Comparison of ENCODE assay signal across 8 mouse cellular contexts in genomic region chr6:29388606-29389080, GRCm38 (mm10). TPM values are rescaled to one million over a fixed set of nuclear protein-coding genes. Genes with fewer than 3 reads are reported as not detected.
DNase-seq lines count a peak whose midpoint lies in the region; ATAC-seq and TF ChIP-seq lines count a peak whose summit lies in the region.

No protein-coding gene starts in this region.

- H3K4me1 ChIP-seq in forebrain, embryonic 12.5 days: peaks cover 9% of the 10 kb centered on the region; the same call in 1 of the 2 replicates
- peaks cover 44% of the 10 kb centered on the region for H3K4me1 ChIP-seq in heart, embryonic 13.5 days
- peaks cover 15% of the 10 kb centered on the region for H3K4me1 ChIP-seq in kidney, embryonic 15.5 days
- peaks cover 23% of the 10 kb centered on the region for H3K4me1 ChIP-seq in limb, embryonic 15.5 days

- no peak for TF ChIP-seq POLR2A in myocyte (IDR thresholded peaks at IDR 0.05; ENCODE audit: insufficient read length, low read depth)

- H3K27ac ChIP-seq in forebrain, embryonic 12.5 days: no peak overlapping the region
- peak overlapping the region; percentile 51 for H3K27ac ChIP-seq in heart, embryonic 13.5 days (replicated peaks)
- H3K27ac ChIP-seq in kidney, embryonic 15.5 days: peak overlapping the region; percentile 79
- peak overlapping the region; percentile 81 for H3K27ac ChIP-seq in limb, embryonic 15.5 days

- peaks cover 8% of the 10 kb centered on the region; the same call in 1 of the 2 replicates for H3K27me3 ChIP-seq in forebrain, embryonic 12.5 days
- 0 out of 2 replicates have a peak, but pooled peaks cover 14% of the 10 kb centered on the region for H3K27me3 ChIP-seq in heart, embryonic 13.5 days (replicated peaks)
- H3K27me3 ChIP-seq in kidney, embryonic 15.5 days: peaks cover 11% of the 10 kb centered on the region
- no peaks in the 10 kb centered on the region for H3K27me3 ChIP-seq in limb, embryonic 15.5 days
- no peaks in the 10 kb centered on the region for H3K27me3 ChIP-seq in myocyte (ENCODE audit: control insufficient read depth, insufficient read depth, insufficient read length)

- ATAC-seq in forebrain, embryonic 12.5 days (ENCODE audit: low FRiP score): no peak
- peak; percentile 70 for ATAC-seq in heart, embryonic 13.5 days (ENCODE audit: extremely low read depth, insufficient number of reproducible peaks, low FRiP score, low TSS enrichment)
- peak; percentile 92 for ATAC-seq in kidney, embryonic 15.5 days (replicated peaks; ENCODE audit: low FRiP score)
- peak; percentile 94 for ATAC-seq in limb, embryonic 15.5 days (ENCODE audit: insufficient number of reproducible peaks, low FRiP score, low TSS enrichment, low read depth)

- H3K9me3 ChIP-seq in forebrain, embryonic 12.5 days: no peaks in the 10 kb centered on the region
- H3K9me3 ChIP-seq in heart, embryonic 13.5 days: no peaks in the 10 kb centered on the region
- H3K9me3 ChIP-seq in kidney, embryonic 15.5 days (replicated peaks): no peaks in the 10 kb centered on the region
- H3K9me3 ChIP-seq in limb, embryonic 15.5 days: no peaks in the 10 kb centered on the region

- H3K9ac ChIP-seq in forebrain, embryonic 12.5 days: no peak overlapping the region
- H3K9ac ChIP-seq in heart, embryonic 13.5 days: peak overlapping the region; percentile 67; the same call in 1 of the 2 replicates
- 0 out of 2 replicates have a peak overlapping the region, but pooled peaks have one; percentile 31 for H3K9ac ChIP-seq in kidney, embryonic 15.5 days
- H3K9ac ChIP-seq in limb, embryonic 15.5 days: no peak overlapping the region

- no peak overlapping the region; the same call in 1 of the 2 replicates for H3K4me3 ChIP-seq in forebrain, embryonic 12.5 days (replicated peaks)
- peak overlapping the region; percentile 56 for H3K4me3 ChIP-seq in heart, embryonic 13.5 days
- H3K4me3 ChIP-seq in kidney, embryonic 15.5 days (replicated peaks): peak overlapping the region; percentile 51
- peak overlapping the region; percentile 42 for H3K4me3 ChIP-seq in limb, embryonic 15.5 days
- H3K4me3 ChIP-seq in myocyte: peak overlapping the region; percentile 23

- no peaks in the 10 kb centered on the region for H3K36me3 ChIP-seq in forebrain, embryonic 12.5 days (replicated peaks)
- no peaks in the 10 kb centered on the region for H3K36me3 ChIP-seq in heart, embryonic 13.5 days
- H3K36me3 ChIP-seq in kidney, embryonic 15.5 days: no peaks in the 10 kb centered on the region
- no peaks in the 10 kb centered on the region for H3K36me3 ChIP-seq in limb, embryonic 15.5 days
- no peaks in the 10 kb centered on the region for H3K36me3 ChIP-seq in myocyte (ENCODE audit: control insufficient read depth, insufficient read depth)

- WGBS in forebrain, embryonic 12.5 days: 15% methylated on average over 11 of the region's 11 CpGs
- 6% methylated on average over 11 of the region's 11 CpGs for WGBS in heart, embryonic 13.5 days
- WGBS in kidney, embryonic 15.5 days: 3% methylated on average over 11 of the region's 11 CpGs
- 5% methylated on average over 11 of the region's 11 CpGs for WGBS in limb, embryonic 15.5 days

- H3ac ChIP-seq in myocyte (ENCODE audit: control insufficient read depth, insufficient read length): no peak overlapping the region

- peak overlapping the region; percentile 25; the same call in 1 of the 2 replicates for H3K4me2 ChIP-seq in forebrain, embryonic 12.5 days
- peak overlapping the region; percentile 70 for H3K4me2 ChIP-seq in heart, embryonic 13.5 days
- peak overlapping the region; percentile 61 for H3K4me2 ChIP-seq in kidney, embryonic 15.5 days
- H3K4me2 ChIP-seq in limb, embryonic 15.5 days: peak overlapping the region; percentile 50
- H3K4me2 ChIP-seq in myocyte (ENCODE audit: low read depth): peak overlapping the region; percentile 83

- peak; percentile 60 for DNase-seq in ES-CJ7 (ENCODE audit: low read depth, low spot score)
- DNase-seq in c-Kit-positive CD71-positive TER-119-positive erythroid progenitor cells, embryonic 14.5 days (ENCODE audit: low spot score): peak; percentile 35
- DNase-seq in urinary bladder, postnatal 14 days (ENCODE audit: low spot score): peak; percentile 95

- H3K79me2 ChIP-seq in myocyte (ENCODE audit: control insufficient read depth, insufficient read depth): no peaks in the 10 kb centered on the region

TF ChIP-seq in myocyte, 11 proteins besides CTCF, POLR2A, EP300 and RAD21:
- no peak for TF ChIP-seq CEBPB (IDR thresholded peaks at IDR 0.05; ENCODE audit: insufficient read depth, poor library complexity, severe bottlenecking)
- TF ChIP-seq REST (IDR thresholded peaks at IDR 0.05; ENCODE audit: insufficient read depth, insufficient read length): no peak
- TF ChIP-seq TCF3 (IDR thresholded peaks at IDR 0.05; ENCODE audit: insufficient read length, low read depth): no peak
- TF ChIP-seq E2F4 (IDR thresholded peaks at IDR 0.05; ENCODE audit: insufficient read depth): no peak
- no peak for TF ChIP-seq TCF12 (IDR thresholded peaks at IDR 0.05; ENCODE audit: insufficient read depth, poor library complexity, severe bottlenecking)
- TF ChIP-seq MYOG (IDR thresholded peaks at IDR 0.05; ENCODE audit: control insufficient read depth in 1 of 3, insufficient read depth in 1 of 3, insufficient read length in 2 of 3, low read depth in 2 of 3): no peak
- no peak for TF ChIP-seq MAX (IDR thresholded peaks at IDR 0.05; ENCODE audit: low read depth)
- TF ChIP-seq POLR2AphosphoS2 (IDR thresholded peaks at IDR 0.05; ENCODE audit: insufficient read length, low read depth): no peak
- no peak for TF ChIP-seq MYOD1 (IDR thresholded peaks at IDR 0.05; ENCODE audit: control insufficient read depth in 1 of 3, insufficient read length in 2 of 3, low read depth in 2 of 3)
- no peak for TF ChIP-seq SRF (IDR thresholded peaks at IDR 0.05; ENCODE audit: control insufficient read depth, insufficient read length, low read depth)
- no peak for TF ChIP-seq USF1 (IDR thresholded peaks at IDR 0.05; ENCODE audit: low read depth)

RNA-seq across cellular contexts. Expression of gene Opn1sw, which starts 0.4 kb away (rescaled TPM):
- 0.23 and 0.37 TPM in 2 replicates for polyA plus RNA-seq in forebrain, embryonic 12.5 days (2016; fragmentation: Nextera tagmentation; extraction: Ambion mirVana)
- polyA plus RNA-seq in heart, embryonic 13.5 days (2015; fragmentation: Nextera tagmentation; extraction: Ambion mirVana): 0.51 and 0.55 TPM in 2 replicates
- 0.26 and 0.29 TPM in 2 replicates for polyA plus RNA-seq in kidney, embryonic 15.5 days (2015; fragmentation: Nextera tagmentation; extraction: Ambion mirVana)
- 1.1 and 1.3 TPM in 2 replicates for polyA plus RNA-seq in limb, embryonic 15.5 days (2015; fragmentation: Nextera tagmentation; extraction: Ambion mirVana)
- polyA plus RNA-seq in myocyte (2012; fragmentation: generic; extraction: Trizol): 0.17 TPM

RNA-seq across cellular contexts. Expression of gene Ccdc136, which starts 7.5 kb away (rescaled TPM):
- polyA plus RNA-seq in forebrain, embryonic 12.5 days (2016; fragmentation: Nextera tagmentation; extraction: Ambion mirVana): 27.2 and 29.9 TPM in 2 replicates
- 24.0 and 27.6 TPM in 2 replicates for polyA plus RNA-seq in heart, embryonic 13.5 days (2015; fragmentation: Nextera tagmentation; extraction: Ambion mirVana)
- polyA plus RNA-seq in kidney, embryonic 15.5 days (2015; fragmentation: Nextera tagmentation; extraction: Ambion mirVana): 22.5 and 22.6 TPM in 2 replicates
- 18.1 and 21.0 TPM in 2 replicates for polyA plus RNA-seq in limb, embryonic 15.5 days (2015; fragmentation: Nextera tagmentation; extraction: Ambion mirVana)
- polyA plus RNA-seq in myocyte (2012; fragmentation: generic; extraction: Trizol): 16.7 TPM

RNA-seq across cellular contexts. Expression of gene Calu, which starts 40.8 kb away (rescaled TPM):
- polyA plus RNA-seq in forebrain, embryonic 12.5 days (2016; fragmentation: Nextera tagmentation; extraction: Ambion mirVana): 192 and 207 TPM in 2 replicates
- polyA plus RNA-seq in heart, embryonic 13.5 days (2015; fragmentation: Nextera tagmentation; extraction: Ambion mirVana): 409 and 427 TPM in 2 replicates
- polyA plus RNA-seq in kidney, embryonic 15.5 days (2015; fragmentation: Nextera tagmentation; extraction: Ambion mirVana): 382 and 391 TPM in 2 replicates
- 549 and 573 TPM in 2 replicates for polyA plus RNA-seq in limb, embryonic 15.5 days (2015; fragmentation: Nextera tagmentation; extraction: Ambion mirVana)
- 183 TPM for polyA plus RNA-seq in myocyte (2012; fragmentation: generic; extraction: Trizol)

RNA-seq across cellular contexts. Expression of gene Flnc, which starts 44.4 kb away (rescaled TPM):
- 4.1 and 4.5 TPM in 2 replicates for polyA plus RNA-seq in forebrain, embryonic 12.5 days (2016; fragmentation: Nextera tagmentation; extraction: Ambion mirVana)
- polyA plus RNA-seq in heart, embryonic 13.5 days (2015; fragmentation: Nextera tagmentation; extraction: Ambion mirVana): 40.6 and 42.5 TPM in 2 replicates
- polyA plus RNA-seq in kidney, embryonic 15.5 days (2015; fragmentation: Nextera tagmentation; extraction: Ambion mirVana): 7.7 and 9.3 TPM in 2 replicates
- 21.5 and 28.0 TPM in 2 replicates for polyA plus RNA-seq in limb, embryonic 15.5 days (2015; fragmentation: Nextera tagmentation; extraction: Ambion mirVana)
- polyA plus RNA-seq in myocyte (2012; fragmentation: generic; extraction: Trizol): 268 TPM

Comparison
In these comparisons a context has a peak if more than half of its experiments do, and no peak if none do; other contexts are left out.
1. DNase-seq: peak in every context shown above with its lines; median percentile 95 in urinary bladder, postnatal 14 days; 60 in ES-CJ7; 35 in c-Kit-positive CD71-positive TER-119-positive erythroid progenitor cells, embryonic 14.5 days.
2. H3K4me2 ChIP-seq: peak in every context shown above with its lines; median percentile 83 in myocyte; 70 in heart, embryonic 13.5 days; 61 in kidney, embryonic 15.5 days; 50 in limb, embryonic 15.5 days; 25 in forebrain, embryonic 12.5 days.
3. H3K9ac ChIP-seq: peak in heart, embryonic 13.5 days (single experiment) and kidney, embryonic 15.5 days (single experiment); none in forebrain, embryonic 12.5 days (single experiment) and limb, embryonic 15.5 days (single experiment).